Mouse (Mus musculus): ENCODE results near the gene Agap2. TPM values are rescaled to one million over a fixed set of nuclear protein-coding genes. Genes with fewer than 3 reads are reported as not detected.

Gene Agap2
- polyA plus RNA-seq, 1 experiment from 2014 or later = 0.32 TPM

GRCm38 (mm10) chr10:127042468-127043115, 32.5 kb upstream of the Agap2 start:
- Histone ChIP-seq H3K4me3 (ENCODE audit: low read length) (peak overlapping the region; percentile 99), H3K27ac (ENCODE audit: low read length) (no peak overlapping the region; the same call in 1 of the 2 replicates), H3K4me2 (ENCODE audit: low read depth, low read length) (peak overlapping the region; percentile 100), H3K4me1 (ENCODE audit: control insufficient read depth, insufficient read depth, low read length) (peaks cover 10% of the 10 kb centered on the region), H3K9me3 (replicated peaks; ENCODE audit: control insufficient read depth, low read length) (no peaks in the 10 kb centered on the region), H3K27me3 (ENCODE audit: control insufficient read depth, insufficient read depth, low read length) (peaks cover 3% of the 10 kb centered on the region), H3K36me3 (ENCODE audit: control insufficient read depth, insufficient read depth) (0 out of 2 replicates have a peak, but pooled peaks cover 2% of the 10 kb centered on the region), H3K9ac (ENCODE audit: low read length) (peak overlapping the region; percentile 84)
- 17% methylated on average over 5 of the region's 5 CpGs for WGBS
- no peak for ATAC-seq (replicated peaks; ENCODE audit: extremely low read depth, insufficient read depth, low FRiP score)

- no peak overlapping the region; the same call in 1 of the 2 replicates for H3K4me2 ChIP-seq (ENCODE audit: low read depth, low read length)
- no peak for ATAC-seq (replicated peaks; ENCODE audit: extremely low read depth, insufficient read depth, low FRiP score)
- peaks cover 10% of the 10 kb centered on the region for H3K4me1 ChIP-seq (ENCODE audit: control insufficient read depth, insufficient read depth, low read length)
- H3K36me3 ChIP-seq (ENCODE audit: control insufficient read depth, insufficient read depth) = 0 out of 2 replicates have a peak, but pooled peaks cover 2% of the 10 kb centered on the region
- H3K4me3 ChIP-seq (ENCODE audit: low read length) = no peak overlapping the region
- no peak overlapping the region for H3K9ac ChIP-seq (ENCODE audit: low read length)
- 85% methylated on average over 6 of the region's 6 CpGs for WGBS
- no peak overlapping the region for H3K27ac ChIP-seq (ENCODE audit: low read length)
- peaks cover 9% of the 10 kb centered on the region for H3K27me3 ChIP-seq (ENCODE audit: control insufficient read depth, insufficient read depth, low read length)
- H3K9me3 ChIP-seq (replicated peaks; ENCODE audit: control insufficient read depth, low read length) = no peaks in the 10 kb centered on the region
Observed at GRCm38 (mm10) chr10:127043187-127043586, 31.9 kb upstream of the Agap2 start.

- no peak within 1 kb of the TSS for H3K9ac ChIP-seq (ENCODE audit: low read length)
- 27% methylated on average over 5 of the region's 5 CpGs for WGBS
- no peaks in the 10 kb centered on the region for H3K9me3 ChIP-seq (replicated peaks; ENCODE audit: control insufficient read depth, low read length)
Observed at GRCm38 (mm10) chr10:127047954-127048353, 27.1 kb upstream of the Agap2 start, which contains the start of gene Cyp27b1. Gene Cyp27b1 (plus strand): TSS chr10:127048250.

GRCm38 (mm10) chr10:127048608-127049394, 26.3 kb upstream of the Agap2 start:
- Histone ChIP-seq H3K36me3 (ENCODE audit: control insufficient read depth, insufficient read depth) (0 out of 2 replicates have a peak, but pooled peaks cover 2% of the 10 kb centered on the region), H3K9ac (ENCODE audit: low read length) (no peak overlapping the region), H3K4me3 (ENCODE audit: low read length) (peak overlapping the region; percentile 29), H3K4me2 (ENCODE audit: low read depth, low read length) (peak overlapping the region; percentile 48), H3K27me3 (ENCODE audit: control insufficient read depth, insufficient read depth, low read length) (peaks cover 44% of the 10 kb centered on the region), H3K27ac (ENCODE audit: low read length) (no peak overlapping the region), H3K9me3 (replicated peaks; ENCODE audit: control insufficient read depth, low read length) (no peaks in the 10 kb centered on the region), H3K4me1 (ENCODE audit: control insufficient read depth, insufficient read depth, low read length) (peaks cover 8% of the 10 kb centered on the region)
- ATAC-seq (replicated peaks; ENCODE audit: extremely low read depth, insufficient read depth, low FRiP score) = no peak
- 5% methylated on average over 35 of the region's 35 CpGs for WGBS

More at GRCm38 (mm10) chr10:127047954-127048353, 27.1 kb upstream of the Agap2 start, which contains the start of gene Cyp27b1:
- no peak for ATAC-seq (replicated peaks; ENCODE audit: extremely low read depth, insufficient read depth, low FRiP score)
- H3K27ac ChIP-seq (ENCODE audit: low read length) = no peak within 1 kb of the TSS
- H3K36me3 ChIP-seq (ENCODE audit: control insufficient read depth, insufficient read depth) = 0 out of 2 replicates have a peak, but pooled peaks cover 2% of the 10 kb centered on the region
- peak within 1 kb of the TSS; percentile 29 for H3K4me3 ChIP-seq (ENCODE audit: low read length)
- peaks cover 8% of the 10 kb centered on the region for H3K4me1 ChIP-seq (ENCODE audit: control insufficient read depth, insufficient read depth, low read length)
- H3K4me2 ChIP-seq (ENCODE audit: low read depth, low read length) = peak within 1 kb of the TSS; percentile 48
- peaks cover 44% of the 10 kb centered on the region for H3K27me3 ChIP-seq (ENCODE audit: control insufficient read depth, insufficient read depth, low read length)

GRCm38 (mm10) chr10:127049395-127050118, 25.5 kb upstream of the Agap2 start:
- Histone ChIP-seq H3K9ac (ENCODE audit: low read length) (no peak overlapping the region), H3K27ac (ENCODE audit: low read length) (no peak overlapping the region)
- 3% methylated on average over 29 of the region's 29 CpGs for WGBS

GRCm38 (mm10) chr10:127050119-127050474, 25.0 kb upstream of the Agap2 start:
- peaks cover 8% of the 10 kb centered on the region for H3K4me1 ChIP-seq (ENCODE audit: control insufficient read depth, insufficient read depth, low read length)
- peaks cover 44% of the 10 kb centered on the region for H3K27me3 ChIP-seq (ENCODE audit: control insufficient read depth, insufficient read depth, low read length)
- H3K36me3 ChIP-seq (ENCODE audit: control insufficient read depth, insufficient read depth) = no peaks in the 10 kb centered on the region
- no peak overlapping the region for H3K4me2 ChIP-seq (ENCODE audit: low read depth, low read length)
- ATAC-seq (replicated peaks; ENCODE audit: extremely low read depth, insufficient read depth, low FRiP score) = no peak
- no peak overlapping the region for H3K9ac ChIP-seq (ENCODE audit: low read length)
- WGBS = 14% methylated on average over 10 of the region's 10 CpGs
- H3K4me3 ChIP-seq (ENCODE audit: low read length) = no peak overlapping the region
- H3K27ac ChIP-seq (ENCODE audit: low read length) = no peak overlapping the region
- H3K9me3 ChIP-seq (replicated peaks; ENCODE audit: control insufficient read depth, low read length) = no peaks in the 10 kb centered on the region

More at GRCm38 (mm10) chr10:127049395-127050118, 25.5 kb upstream of the Agap2 start:
- peaks cover 8% of the 10 kb centered on the region for H3K4me1 ChIP-seq (ENCODE audit: control insufficient read depth, insufficient read depth, low read length)
- no peak for ATAC-seq (replicated peaks; ENCODE audit: extremely low read depth, insufficient read depth, low FRiP score)
- H3K9me3 ChIP-seq (replicated peaks; ENCODE audit: control insufficient read depth, low read length) = no peaks in the 10 kb centered on the region
- peak overlapping the region; percentile 29 for H3K4me3 ChIP-seq (ENCODE audit: low read length)
- peaks cover 44% of the 10 kb centered on the region for H3K27me3 ChIP-seq (ENCODE audit: control insufficient read depth, insufficient read depth, low read length)
- H3K4me2 ChIP-seq (ENCODE audit: low read depth, low read length) = peak overlapping the region; percentile 48
- H3K36me3 ChIP-seq (ENCODE audit: control insufficient read depth, insufficient read depth) = 0 out of 2 replicates have a peak, but pooled peaks cover 2% of the 10 kb centered on the region

GRCm38 (mm10) chr10:127054646-127055045, 20.4 kb upstream of the Agap2 start:
- H3K9ac ChIP-seq (ENCODE audit: low read length) = no peak overlapping the region
- no peak for ATAC-seq (replicated peaks; ENCODE audit: extremely low read depth, insufficient read depth, low FRiP score)
- H3K36me3 ChIP-seq (ENCODE audit: control insufficient read depth, insufficient read depth) = no peaks in the 10 kb centered on the region; the same call in 1 of the 2 replicates
- H3K27ac ChIP-seq (ENCODE audit: low read length) = no peak overlapping the region
- H3K27me3 ChIP-seq (ENCODE audit: control insufficient read depth, insufficient read depth, low read length) = peaks cover 30% of the 10 kb centered on the region
- no peak overlapping the region for H3K4me2 ChIP-seq (ENCODE audit: low read depth, low read length)
- H3K4me1 ChIP-seq (ENCODE audit: control insufficient read depth, insufficient read depth, low read length) = peaks cover 3% of the 10 kb centered on the region; the same call in 1 of the 2 replicates
- WGBS = 55% methylated on average over 4 of the region's 4 CpGs
- H3K9me3 ChIP-seq (replicated peaks; ENCODE audit: control insufficient read depth, low read length) = no peaks in the 10 kb centered on the region
- H3K4me3 ChIP-seq (ENCODE audit: low read length) = no peak overlapping the region

- WGBS = 73% methylated on average over 8 of the region's 8 CpGs
- H3K4me1 ChIP-seq (ENCODE audit: control insufficient read depth, insufficient read depth, low read length) = peaks cover 3% of the 10 kb centered on the region; the same call in 1 of the 2 replicates
- H3K4me2 ChIP-seq (ENCODE audit: low read depth, low read length) = no peak overlapping the region
- no peak for ATAC-seq (replicated peaks; ENCODE audit: extremely low read depth, insufficient read depth, low FRiP score)
- H3K27ac ChIP-seq (ENCODE audit: low read length) = no peak overlapping the region
- no peaks in the 10 kb centered on the region for H3K9me3 ChIP-seq (replicated peaks; ENCODE audit: control insufficient read depth, low read length)
- peaks cover 22% of the 10 kb centered on the region for H3K27me3 ChIP-seq (ENCODE audit: control insufficient read depth, insufficient read depth, low read length)
- no peak overlapping the region for H3K4me3 ChIP-seq (ENCODE audit: low read length)
- H3K9ac ChIP-seq (ENCODE audit: low read length) = no peak overlapping the region
- H3K36me3 ChIP-seq (ENCODE audit: control insufficient read depth, insufficient read depth) = no peaks in the 10 kb centered on the region; the same call in 1 of the 2 replicates
Observed at GRCm38 (mm10) chr10:127055406-127055805, 19.7 kb upstream of the Agap2 start.

All from heart, embryonic 16.5 days (tissue).